In genomic region chr9:9886210-9886609, GRCm38 (mm10) we compare ENCODE assay signal across 20 mouse cellular contexts.
A peak's percentile ranks its signal among the peaks of the same experiment; 100 is the strongest.
DNase-seq lines count a peak whose midpoint lies in the region; ATAC-seq and TF ChIP-seq lines count a peak whose summit lies in the region.
"Had no signal": no experiment of that assay in that cellular context is flagged by ENCODE, and none has a peak within 500 bp of the region (broad histone marks: within the 10 kb centered on the region; RNA-seq: fewer than 3 reads in every experiment).

No protein-coding gene starts in this region.

- H3K79me2 ChIP-seq in heart, adult 2 months (replicated peaks; ENCODE audit: control insufficient read depth, insufficient read depth, low read length): no peaks in the 10 kb centered on the region

- H3K4me3 ChIP-seq in heart, adult 2 months: no peak overlapping the region
- H3K4me3 ChIP-seq in kidney, embryonic 16.5 days (ENCODE audit: low read length): no peak overlapping the region
- H3K4me3 ChIP-seq: heart, embryonic 10.5 days; limb, embryonic 13.5 days; midbrain, embryonic 10.5 days; neural tube, embryonic 12.5 days; stomach, embryonic 15.5 days had no signal

- no peak overlapping the region for H3K4me2 ChIP-seq in kidney, embryonic 16.5 days (replicated peaks; ENCODE audit: low read depth, low read length)
- H3K4me2 ChIP-seq: limb, embryonic 13.5 days; neural tube, embryonic 12.5 days; stomach, embryonic 15.5 days had no signal

- no peak for ATAC-seq in kidney, embryonic 16.5 days (ENCODE audit: low FRiP score, low TSS enrichment)
- ATAC-seq in cerebellum, adult (ENCODE audit: insufficient number of reproducible peaks, low FRiP score, low TSS enrichment): no peak
- ATAC-seq: hindbrain, postnatal 0 days; lung, postnatal 0 days had no signal

- DNase-seq in heart, adult 2 months: peak; percentile 22 to 48
- DNase-seq in heart, postnatal 14 days: no peak
- peak; percentile 17 to 61 for DNase-seq in kidney, postnatal 25 days
- peak; percentile 34 for DNase-seq in 3T3-L1 (ENCODE audit: low read depth, low spot score)
- DNase-seq in adrenal gland, postnatal 14 days: peak; percentile 38
- DNase-seq in thymus, postnatal 25 days: no peak
- DNase-seq: cerebellum, adult 9-11 months; right cerebral cortex, postnatal 14 days; thymus, adult 2 months had no signal

- no peaks in the 10 kb centered on the region for H3K36me3 ChIP-seq in heart, adult 2 months (ENCODE audit: control insufficient read depth, insufficient read depth, low read length)
- H3K36me3 ChIP-seq in kidney, embryonic 16.5 days (ENCODE audit: insufficient read depth, low read length): no peaks in the 10 kb centered on the region
- H3K36me3 ChIP-seq: heart, embryonic 10.5 days; limb, embryonic 13.5 days; midbrain, embryonic 10.5 days; neural tube, embryonic 12.5 days; stomach, embryonic 15.5 days had no signal

- no peak overlapping the region for H3K27ac ChIP-seq in heart, adult 2 months
- H3K27ac ChIP-seq in kidney, embryonic 16.5 days (ENCODE audit: low read length): no peak overlapping the region
- H3K27ac ChIP-seq: heart, embryonic 10.5 days; hindbrain, postnatal 0 days; kidney, postnatal 0 days; limb, embryonic 13.5 days; liver, embryonic 14.5 days; midbrain, embryonic 10.5 days; neural tube, embryonic 12.5 days; stomach, embryonic 15.5 days had no signal

- H3K9ac ChIP-seq in heart, adult 2 months (ENCODE audit: low read depth, low read length): no peak overlapping the region
- no peak overlapping the region for H3K9ac ChIP-seq in kidney, embryonic 16.5 days (replicated peaks; ENCODE audit: low read length)
- H3K9ac ChIP-seq: limb, embryonic 13.5 days; liver, embryonic 14.5 days; neural tube, embryonic 12.5 days; stomach, embryonic 15.5 days had no signal

- TF ChIP-seq CTCF in heart, adult 2 months (IDR thresholded peaks at IDR 0.05): no peak

- TF ChIP-seq POLR2A in heart, adult 2 months (IDR thresholded peaks at IDR 0.05; ENCODE audit: insufficient read depth, low read depth, low read length): no peak

- no peaks in the 10 kb centered on the region for H3K9me3 ChIP-seq in kidney, embryonic 16.5 days (ENCODE audit: low read length)
- H3K9me3 ChIP-seq: heart, embryonic 10.5 days; limb, embryonic 13.5 days; midbrain, embryonic 10.5 days; neural tube, embryonic 12.5 days; stomach, embryonic 15.5 days had no signal

- intact Hi-C loops in heart, adult 2 months (cut with DNase I): no loop called here
- intact Hi-C loops in heart, postnatal 14 days (cut with DNase I): no loop called here

- no peaks in the 10 kb centered on the region for H3K4me1 ChIP-seq in heart, adult 2 months (ENCODE audit: control insufficient read depth, insufficient read depth, low read length)
- 0 out of 2 replicates have a peak, but pooled peaks cover 4% of the 10 kb centered on the region for H3K4me1 ChIP-seq in kidney, embryonic 16.5 days (ENCODE audit: insufficient read depth, low read length)
- H3K4me1 ChIP-seq: heart, embryonic 10.5 days; limb, embryonic 13.5 days; midbrain, embryonic 10.5 days; neural tube, embryonic 12.5 days; stomach, embryonic 15.5 days had no signal

- 69% methylated on average over 6 of the region's 6 CpGs for WGBS in heart, adult 2 months
- 68% methylated on average over 6 of the region's 6 CpGs for WGBS in kidney, embryonic 16.5 days

- H3K27me3 ChIP-seq in heart, adult 2 months (ENCODE audit: control insufficient read depth, insufficient read depth, low read length): no peaks in the 10 kb centered on the region
- H3K27me3 ChIP-seq in kidney, embryonic 16.5 days (ENCODE audit: insufficient read depth, low read length): no peaks in the 10 kb centered on the region
- H3K27me3 ChIP-seq: limb, embryonic 13.5 days; neural tube, embryonic 12.5 days; stomach, embryonic 15.5 days had no signal

- no peak for TF ChIP-seq EP300 in heart, adult 2 months (IDR thresholded peaks at IDR 0.05; ENCODE audit: insufficient read depth, low read depth, low read length)

Comparison
In these comparisons a context has a peak if more than half of its experiments do, and no peak if none do; other contexts are left out.
1. DNase-seq: peak in heart, adult 2 months (2 of 2), kidney, postnatal 25 days (2 of 2), 3T3-L1 (single experiment) and adrenal gland, postnatal 14 days (single experiment); none in heart, postnatal 14 days (0 of 2) and thymus, postnatal 25 days (single experiment).